Mouse (Mus musculus) myocyte (in vitro differentiated cells): ENCODE measurements around the gene Kif26b.

Experiments
- E2F4 ChIP-seq: IDR thresholded peaks from one replicate; pipeline ENCODE4 v1.6.1; 2011; ENCODE audit warnings: mild to moderate bottlenecking, control low read depth, moderate library complexity; ENCODE audit not compliant: insufficient read depth
- MYOG ChIP-seq, 3 experiments: IDR thresholded peaks; one replicate each; pipeline ENCODE4 v1.6.1; 2011; ENCODE audit warnings: control low read depth in 2 of 3, low read depth in 2 of 3, mild to moderate bottlenecking in 2 of 3; ENCODE audit not compliant: insufficient read length in 2 of 3, control insufficient read depth in 1 of 3, insufficient read depth in 1 of 3
- POLR2A ChIP-seq: IDR thresholded peaks from one replicate; pipeline ENCODE4 v1.6.1; 2011; ENCODE audit warnings: low read depth, mild to moderate bottlenecking, control low read depth, moderate library complexity; ENCODE audit not compliant: insufficient read length
- POLR2AphosphoS2 ChIP-seq: IDR thresholded peaks from one replicate; pipeline ENCODE4 v1.6.1; 2011; ENCODE audit warnings: low read depth, control low read depth; ENCODE audit not compliant: insufficient read length
- TCF12 ChIP-seq: IDR thresholded peaks from one replicate; pipeline ENCODE4 v1.6.1; 2011; ENCODE audit warnings: mild to moderate bottlenecking, control low read depth; ENCODE audit not compliant: poor library complexity, insufficient read depth, severe bottlenecking
- USF1 ChIP-seq: IDR thresholded peaks from one replicate; pipeline ENCODE4 v1.6.1; 2011; ENCODE audit warnings: low read depth, mild to moderate bottlenecking, control low read depth, moderate library complexity

DNA sequence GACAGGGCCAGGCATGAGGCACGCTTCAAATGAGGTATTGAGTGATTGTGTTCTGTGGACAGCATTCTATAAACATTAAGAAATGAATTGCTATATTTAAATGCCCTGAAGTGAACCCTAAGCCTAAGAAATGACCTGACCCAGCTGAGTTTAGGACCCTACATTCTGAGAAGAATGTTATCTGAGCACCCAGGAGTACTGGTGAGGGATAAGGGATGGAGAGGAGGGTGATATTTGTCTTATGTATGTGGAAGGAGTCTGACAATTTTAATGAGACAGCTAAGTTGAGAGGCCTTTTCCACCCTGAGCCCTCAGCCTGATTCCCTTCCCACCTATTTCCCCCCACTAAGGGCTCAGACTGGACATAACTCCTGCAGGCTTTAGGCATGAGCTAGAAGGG is 179.4 kb downstream of the Kif26b start:
- no peak for TF ChIP-seq POLR2A
- no peak for TF ChIP-seq TCF12
- TF ChIP-seq POLR2AphosphoS2 = no peak
- no peak for TF ChIP-seq USF1
- TF ChIP-seq MYOG (IDR thresholded peaks at IDR 0.05; ENCODE audit: control insufficient read depth in 1 of 3, insufficient read depth in 1 of 3, insufficient read length in 2 of 3, low read depth in 2 of 3) = no peak
- no peak for TF ChIP-seq E2F4
